Mouse (Mus musculus) thymus, postnatal 0 days (tissue): Measurements from ENCODE around the gene Tmem203. TPM values are rescaled to one million over a fixed set of nuclear protein-coding genes. Genes with fewer than 3 reads are reported as not detected.
A peak's percentile ranks its signal among the peaks of the same experiment; 100 is the strongest.

Experiments
- DNase-seq: peaks from one replicate; pipeline ENCODE4 v3.0.0-alpha.2; 2015; ENCODE audit warnings: low spot score
- polyA plus RNA-seq: library from polyadenylated mRNA; unstranded; fragments of >200 nt; fragmentation: Nextera tagmentation; extraction: Ambion mirVana; gene quantifications from 2 replicates; pipeline ENCODE4 v1.2.1, GENCODE M21; 2015

The Tmem203 gene
- polyA plus RNA-seq = 43.1 and 47.4 TPM in 2 replicates

DNA sequence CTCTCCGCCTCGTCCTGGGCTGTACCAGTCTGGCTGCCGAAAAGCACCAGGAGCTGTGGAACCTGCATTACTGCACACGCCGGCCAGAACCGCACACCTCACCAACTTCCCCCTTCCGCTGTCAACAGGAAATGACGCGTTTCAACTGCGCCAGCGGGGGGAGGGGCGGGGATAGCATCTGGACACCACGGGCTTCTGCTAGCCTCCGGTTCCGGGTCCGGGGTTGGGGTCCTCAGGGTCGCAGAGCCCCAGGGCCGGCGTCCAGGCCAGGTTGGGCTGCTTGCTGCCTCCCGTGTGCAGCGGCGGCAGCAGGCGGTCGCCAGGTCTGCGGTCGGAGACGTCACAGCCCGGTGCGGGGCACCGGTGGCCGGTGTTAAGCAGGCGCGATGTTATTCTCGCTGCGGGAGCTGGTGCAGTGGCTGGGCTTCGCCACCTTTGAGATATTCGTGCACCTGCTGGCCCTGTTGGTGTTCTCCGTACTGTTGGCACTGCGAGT, at the start of gene Tmem203:
Gene Tmem203, plus strand, starts transcription at position 156 of the 496 bp plus-strand sequence.
- DNase-seq = peak; percentile 94

DNA sequence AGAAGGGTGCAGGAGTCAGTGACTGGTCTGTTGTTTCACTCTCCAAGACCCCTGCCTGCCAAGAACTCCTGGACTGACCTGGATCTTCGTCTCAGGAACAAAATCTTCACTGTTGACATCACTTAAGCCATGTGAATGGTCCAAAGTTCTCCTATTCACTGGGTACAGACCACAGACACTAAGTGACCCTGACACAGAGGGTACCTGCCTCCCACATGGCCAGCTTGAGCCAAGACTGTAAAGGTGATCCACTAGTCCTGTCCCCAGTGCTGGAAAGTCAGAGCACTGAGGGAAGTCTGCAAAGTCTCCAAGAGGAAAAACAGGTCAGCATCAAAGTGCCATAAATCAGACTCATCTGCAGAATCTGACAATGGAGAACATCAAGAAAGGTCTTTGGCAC, 47.6 kb upstream of the Tmem203 start:
- no peak for DNase-seq

DNA sequence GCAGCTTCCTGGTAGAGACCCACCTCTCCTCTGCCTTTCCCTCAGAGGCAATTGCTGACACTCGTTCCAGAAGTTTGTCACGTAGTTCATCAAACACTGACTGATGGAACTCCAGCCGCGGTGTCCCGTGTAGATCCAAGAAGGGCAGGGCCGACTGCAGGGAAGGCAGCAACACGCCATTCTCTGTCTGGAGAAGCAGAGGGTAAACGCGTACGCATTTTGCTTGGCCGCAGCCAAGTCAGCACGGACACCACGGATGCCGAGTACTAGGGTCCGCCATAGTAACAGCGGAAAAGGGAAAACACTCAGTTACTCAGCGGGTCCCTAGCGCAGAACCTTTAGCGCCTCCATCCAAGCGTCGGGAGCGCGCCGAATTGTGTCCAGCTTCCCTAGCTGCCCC, 44.6 kb upstream of the Tmem203 start:
- DNase-seq = no peak

DNA sequence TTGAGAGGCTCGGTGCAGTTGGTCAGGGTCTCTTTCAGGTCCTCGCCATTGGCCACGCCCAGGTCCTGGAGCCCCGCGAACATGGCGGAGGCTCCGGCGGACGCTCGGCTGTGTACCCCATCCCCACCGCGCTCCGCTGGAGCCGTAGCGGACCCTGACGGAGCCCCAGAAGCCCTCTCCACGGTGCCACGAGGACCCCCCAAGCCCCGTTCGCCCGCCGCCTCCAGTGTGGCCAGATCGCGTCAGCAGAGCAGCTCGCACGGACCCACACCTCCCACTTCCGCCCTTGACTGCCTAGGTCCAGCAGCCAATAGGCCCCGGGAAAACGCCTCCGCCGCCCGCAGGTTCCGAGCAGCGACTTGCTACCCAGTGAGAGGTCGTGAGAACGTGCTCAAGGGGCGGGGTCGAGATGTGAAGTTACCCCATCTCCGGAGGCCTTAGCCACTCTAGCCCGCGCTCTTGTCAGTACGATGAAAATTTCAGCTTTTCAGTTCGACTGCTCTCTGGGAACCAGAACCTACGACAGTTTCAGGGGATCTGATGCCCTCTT, 44.0 kb upstream of the Tmem203 start, which contains the start of gene Nelfb:
Gene Nelfb, minus strand, starts transcription at position 369 of the 550 bp plus-strand sequence.
- peak; percentile 88 for DNase-seq

DNA sequence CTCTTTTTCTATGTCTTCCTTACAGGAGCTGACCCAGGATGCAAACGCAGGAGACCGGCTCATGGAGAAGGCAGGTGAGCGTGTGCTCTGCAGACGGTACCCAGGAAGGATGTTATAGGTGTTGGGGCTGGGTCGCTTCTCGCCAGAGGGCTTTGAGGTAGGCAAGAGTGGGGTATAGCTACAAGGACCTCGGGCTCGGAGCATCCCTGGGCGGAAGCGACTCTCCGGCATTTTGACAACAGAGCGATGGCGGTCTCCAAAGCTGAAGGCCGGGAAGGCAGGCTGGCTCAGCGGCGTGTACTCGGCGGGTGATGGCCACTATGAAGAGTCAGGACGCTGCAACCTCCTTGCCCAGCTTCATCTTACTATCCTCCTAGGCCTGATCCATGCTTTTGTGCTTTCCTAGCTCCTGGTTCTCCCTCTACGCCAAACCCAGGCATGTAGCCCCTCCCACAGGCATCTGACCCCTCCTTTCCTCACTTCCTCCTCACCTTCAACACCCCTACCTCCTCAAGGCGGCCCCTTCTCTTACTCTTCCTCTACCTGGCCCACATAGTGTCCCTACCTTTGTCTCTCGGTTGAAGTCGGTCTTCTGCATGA, 41.9 kb upstream of the Tmem203 start:
- DNase-seq = no peak

DNA sequence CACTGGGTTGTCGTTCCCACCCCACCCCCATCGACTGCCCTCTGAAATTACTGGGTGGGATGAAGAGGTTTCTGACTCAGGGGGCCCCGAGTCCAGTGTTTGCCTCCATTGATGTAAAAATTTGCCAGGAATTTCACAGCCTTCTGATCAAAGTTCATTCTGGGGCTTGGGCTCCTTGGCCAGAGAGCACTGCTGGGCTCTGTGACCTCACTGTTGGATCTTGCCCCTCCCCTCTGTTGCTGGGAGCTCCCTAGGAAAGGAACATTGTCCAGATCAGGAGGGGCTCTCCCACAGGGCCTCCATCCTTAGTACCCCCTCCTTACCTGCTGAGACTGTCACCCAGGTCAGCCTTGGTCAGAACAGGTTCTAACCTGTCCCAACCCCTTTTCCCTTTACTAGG, 40.8 kb upstream of the Tmem203 start, which contains the start of gene Stpg3:
Gene Stpg3, minus strand, starts transcription at position 194 of the 400 bp plus-strand sequence.
- DNase-seq = no peak

DNA sequence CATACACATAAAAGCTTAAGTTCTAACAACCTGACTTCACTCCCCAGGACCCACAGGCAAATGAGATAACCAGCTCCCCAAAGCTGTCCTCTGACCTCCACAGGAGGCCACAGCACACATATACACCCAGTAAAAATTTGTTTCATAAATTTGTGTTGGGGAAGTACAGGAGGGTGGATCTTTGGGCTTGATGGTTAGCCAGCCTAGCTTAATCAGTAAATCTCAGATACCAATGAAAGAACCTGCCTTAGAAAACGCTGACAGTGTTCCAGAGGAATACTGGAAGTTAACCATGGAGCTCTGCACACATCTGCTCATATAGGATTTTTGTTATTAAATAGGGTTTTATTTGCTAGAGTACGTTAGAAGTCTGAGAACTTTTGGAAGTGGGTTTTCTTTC, 37.6 kb upstream of the Tmem203 start:
- DNase-seq = no peak

DNA sequence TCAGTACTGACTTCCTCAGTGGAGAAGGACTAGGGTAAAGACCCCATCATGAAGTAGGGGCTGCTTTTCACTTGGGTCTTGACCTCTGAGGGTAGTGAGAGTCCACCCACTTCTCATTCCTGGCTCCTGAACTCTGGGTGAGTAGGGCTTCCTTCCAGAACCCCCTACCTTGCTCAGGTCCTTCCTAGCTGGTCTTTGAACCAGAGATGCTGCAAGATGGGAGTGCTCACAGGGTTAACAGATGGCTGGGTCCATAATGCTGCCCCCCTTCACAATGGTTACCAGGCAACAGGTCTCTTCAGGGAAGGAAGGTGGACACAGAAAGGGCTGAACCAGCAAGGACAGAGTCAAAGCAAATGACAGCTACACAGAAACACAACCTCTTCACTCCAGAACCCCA, 36.8 kb upstream of the Tmem203 start, which contains the start of gene Fam166a:
Gene Fam166a, plus strand, starts transcription at position 301 of the 400 bp plus-strand sequence.
- DNase-seq = no peak

DNA sequence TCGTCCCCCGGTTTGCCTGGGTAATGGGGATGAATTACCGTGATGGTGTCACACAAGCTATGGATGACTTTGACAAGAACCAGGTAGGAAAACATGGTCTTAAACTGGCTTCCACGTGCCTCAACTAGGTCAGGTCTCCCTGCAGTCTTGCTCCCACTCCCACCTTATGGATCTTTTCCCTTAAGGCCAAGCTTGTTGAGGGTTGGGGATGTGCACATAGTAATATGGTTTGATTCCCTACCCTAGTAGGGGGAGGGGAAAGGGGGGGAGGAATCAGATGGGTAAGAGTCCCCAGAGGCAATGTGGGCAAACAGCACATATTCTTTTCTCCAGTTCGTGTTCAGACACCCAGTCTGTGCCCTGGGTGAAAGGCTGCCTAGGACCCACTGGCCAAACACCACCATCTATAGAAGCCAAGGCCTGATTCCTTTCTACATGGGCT, 33.9 kb upstream of the Tmem203 start:
- DNase-seq = no peak

DNA sequence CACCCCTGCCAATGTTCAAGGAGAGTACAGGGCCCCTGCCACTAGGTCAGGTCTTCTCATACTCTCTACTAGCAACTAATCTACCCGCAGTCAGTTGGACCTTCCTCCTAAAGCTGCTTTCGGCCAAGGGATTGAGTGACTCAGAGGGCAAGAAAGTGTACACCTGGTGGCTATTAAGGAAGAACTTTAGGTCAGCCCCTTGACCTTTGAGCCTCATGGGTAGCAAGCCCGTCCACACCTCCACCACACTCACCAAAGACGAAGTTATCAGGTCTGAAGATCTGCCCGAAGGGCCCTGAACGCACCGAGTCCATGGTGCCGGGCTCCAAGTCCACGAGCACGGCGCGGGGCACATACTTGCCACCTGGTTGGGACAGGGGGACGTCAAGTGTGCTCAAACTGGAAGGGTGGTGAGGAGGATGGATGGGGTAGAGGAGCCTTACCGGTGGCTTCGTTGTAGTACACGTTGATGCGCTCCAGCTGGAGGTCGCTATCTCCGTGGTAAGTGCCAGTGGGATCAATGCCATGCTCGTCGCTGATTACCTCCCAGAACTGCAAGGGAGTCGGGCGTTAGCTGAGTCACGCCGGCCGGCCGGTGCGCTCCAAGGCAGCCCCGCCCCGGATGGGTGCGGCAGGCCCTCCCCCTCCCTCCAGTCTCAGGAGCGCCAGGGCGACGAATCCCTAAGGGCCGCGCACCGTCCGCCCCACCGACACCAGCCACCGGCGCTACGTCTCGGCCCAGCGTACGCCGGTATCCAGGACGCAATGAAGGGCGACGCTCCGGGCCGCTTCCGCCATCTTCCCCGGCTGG, 31.4 kb upstream of the Tmem203 start:
- DNase-seq = peak; percentile 81

DNA sequence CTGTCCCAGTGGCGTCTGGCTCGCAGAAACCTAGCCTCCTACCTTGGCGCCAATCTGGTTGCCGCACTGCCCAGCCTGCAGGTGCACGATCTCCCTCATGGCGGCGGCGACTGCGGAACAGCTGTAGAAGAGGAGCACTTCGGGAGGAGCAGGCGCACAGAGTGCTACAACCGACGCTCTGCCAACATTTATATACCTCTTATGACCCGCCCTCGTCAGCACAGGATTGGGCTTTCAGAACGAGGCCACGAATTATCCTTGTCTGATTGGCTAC, 30.8 kb upstream of the Tmem203 start, which contains the start of gene Tubb4b:
Gene Tubb4b, minus strand, starts transcription at position 211 of the 274 bp plus-strand sequence.
- DNase-seq = no peak

DNA sequence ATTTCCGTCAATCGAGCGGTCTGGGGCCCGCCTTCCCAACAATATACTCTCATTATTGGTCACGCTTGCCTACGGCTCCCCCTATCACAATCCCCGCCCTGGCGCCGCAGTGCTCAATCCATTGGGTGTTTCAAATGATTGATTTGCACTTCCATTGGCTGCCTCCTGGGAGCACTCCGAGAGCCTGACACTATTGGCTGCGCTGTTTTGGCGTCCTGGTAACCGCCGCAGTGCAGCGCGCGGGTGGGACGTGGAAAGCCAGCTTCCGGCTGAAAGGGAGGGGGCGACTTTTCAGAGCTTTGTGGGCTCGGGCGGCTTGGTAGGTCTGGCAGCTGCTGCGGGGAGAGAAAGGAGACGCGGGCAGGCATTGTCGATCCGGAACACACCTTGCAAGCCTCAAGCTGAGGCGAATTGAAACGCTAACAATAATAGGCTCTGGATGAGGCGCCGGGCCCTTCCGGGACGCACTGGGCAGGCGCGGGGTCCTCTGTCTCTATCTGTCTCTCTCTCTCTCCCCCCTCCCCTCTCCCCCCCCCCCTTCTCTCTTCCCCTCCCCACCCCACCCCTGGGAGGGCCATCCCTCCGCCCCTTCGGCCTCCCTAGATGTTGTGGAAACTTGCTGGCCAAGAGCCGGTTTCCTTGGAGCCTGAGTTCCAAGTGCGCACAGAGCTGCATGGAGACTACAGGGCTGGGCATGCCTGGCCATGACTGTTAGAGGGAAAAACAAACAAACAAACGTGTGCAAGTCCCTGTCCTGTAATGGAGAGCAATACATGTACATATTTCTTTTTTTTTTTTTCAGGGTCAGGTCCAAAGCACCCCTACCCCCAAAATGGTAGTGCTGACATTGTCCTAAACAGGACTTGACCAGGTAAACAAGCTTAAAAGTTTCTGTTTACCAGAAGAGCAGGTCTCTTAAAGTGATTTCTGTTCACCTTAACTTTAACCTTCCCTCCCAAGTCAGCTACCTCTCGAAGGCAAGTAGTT, 30.2 kb upstream of the Tmem203 start:
- DNase-seq = peak; percentile 100

DNA sequence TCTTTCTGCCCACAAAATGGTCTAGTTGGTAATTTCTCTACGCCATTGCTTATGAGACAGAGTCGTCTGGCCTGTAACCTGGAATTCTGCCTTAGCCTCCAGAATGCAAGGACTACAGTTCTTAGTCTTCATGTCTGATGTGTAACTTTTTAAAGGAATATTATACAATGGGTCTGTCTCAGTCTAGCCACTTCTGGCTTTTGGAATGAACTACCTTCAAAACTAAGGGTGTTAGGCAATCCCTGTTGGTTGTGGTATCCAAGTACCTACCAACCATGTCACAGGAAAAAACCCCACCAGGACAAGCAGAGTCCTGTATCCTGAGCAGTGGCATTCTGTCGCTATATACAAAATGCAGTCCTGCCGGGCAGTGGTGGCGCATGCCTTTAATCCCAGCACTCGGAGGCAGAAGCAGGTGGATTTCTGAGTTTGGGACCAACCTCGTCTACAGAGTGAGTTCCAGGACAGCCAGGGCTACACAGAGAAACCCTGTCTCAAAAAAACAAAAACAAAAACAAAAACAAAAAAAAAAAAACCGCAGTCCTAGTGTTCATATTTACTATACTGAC, 29.3 kb upstream of the Tmem203 start:
- DNase-seq = no peak

DNA sequence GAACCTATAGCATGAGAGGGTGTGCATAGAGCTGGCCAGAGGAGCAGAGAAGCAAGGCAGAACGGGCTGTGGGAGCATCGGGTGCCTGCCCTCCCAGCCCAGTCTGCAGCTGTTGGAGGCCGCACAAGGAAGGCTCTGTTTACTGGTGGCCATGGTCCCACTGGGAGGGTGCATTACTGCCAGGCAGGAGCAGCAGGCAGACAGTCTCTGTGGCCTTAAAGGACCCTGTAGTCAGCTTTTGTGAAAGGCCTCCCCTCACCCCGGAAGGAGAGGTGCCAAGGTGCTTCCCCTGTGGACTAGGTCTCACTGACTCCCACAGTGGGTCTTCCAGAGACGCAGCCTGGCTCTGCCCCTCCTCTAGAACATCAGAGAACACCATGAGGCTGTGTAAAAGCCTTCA, 28.4 kb upstream of the Tmem203 start:
- no peak for DNase-seq

DNA sequence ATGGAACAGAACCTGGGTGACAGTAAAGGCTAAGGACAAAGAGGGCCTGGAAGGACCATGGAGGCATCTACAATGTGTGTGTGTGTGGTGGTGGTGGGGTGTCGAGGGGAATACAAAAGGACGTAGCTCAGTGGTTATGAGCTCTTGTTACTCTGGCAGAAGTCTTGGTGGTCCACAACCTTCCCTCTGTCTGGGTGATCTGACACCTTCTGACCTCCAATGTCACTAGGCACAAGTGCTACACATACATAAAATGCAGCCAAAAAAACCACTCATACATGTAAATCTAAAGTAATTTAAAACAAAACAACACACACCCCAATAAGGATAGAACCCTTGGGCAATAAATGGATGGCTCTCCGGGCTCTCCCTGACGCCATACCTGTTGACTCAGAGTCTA, 27.8 kb upstream of the Tmem203 start:
- DNase-seq = no peak

DNA sequence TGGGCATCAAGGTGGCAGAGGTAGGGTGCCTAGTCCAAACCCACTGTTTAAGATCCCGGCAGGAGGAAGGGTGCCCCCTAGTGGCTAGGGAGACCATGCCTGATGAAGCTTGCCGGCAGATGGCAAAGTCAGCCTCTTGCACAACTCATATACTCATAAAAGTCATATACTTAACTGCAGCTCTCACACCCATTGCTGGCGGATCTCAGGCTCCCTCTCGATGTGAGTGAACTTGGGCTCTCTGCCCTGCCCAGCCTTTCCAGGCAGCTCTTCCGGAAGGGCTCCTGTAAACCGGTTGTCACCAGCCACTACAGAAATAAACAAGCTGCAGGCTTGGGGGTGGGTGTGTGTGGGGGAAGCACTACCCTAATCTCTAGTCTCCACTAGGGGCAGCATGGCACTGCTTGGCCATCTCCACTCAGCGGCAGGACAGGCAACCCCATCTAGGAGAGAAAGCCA, 26.8 kb upstream of the Tmem203 start:
- peak; percentile 91 for DNase-seq

DNA sequence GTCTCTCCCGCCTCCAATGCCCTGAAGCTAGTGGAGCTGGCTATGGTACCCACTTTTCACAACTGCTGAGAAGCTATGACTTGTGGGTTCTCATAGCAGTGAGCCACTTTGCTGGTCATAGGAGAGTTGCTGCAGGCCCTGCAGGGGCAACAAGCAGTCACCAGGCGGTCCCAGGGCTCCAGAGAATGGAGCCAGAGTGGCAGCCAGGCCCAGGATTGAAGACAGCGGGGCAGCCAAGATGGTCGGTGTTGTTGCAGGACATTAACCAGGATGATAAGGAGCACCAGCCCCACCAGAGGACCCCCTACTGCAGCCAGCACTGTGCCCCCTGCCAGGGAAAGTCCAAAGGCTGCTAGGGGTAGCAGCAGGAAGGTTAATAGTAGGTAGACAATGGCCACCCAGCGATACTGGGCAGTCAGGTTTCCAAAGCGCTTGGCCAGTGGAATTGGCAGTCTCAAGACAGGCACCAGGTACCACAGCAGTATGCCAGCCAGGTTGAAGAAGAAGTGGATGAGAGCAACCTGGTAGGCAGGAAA, 26.2 kb upstream of the Tmem203 start:
- DNase-seq = no peak

DNA sequence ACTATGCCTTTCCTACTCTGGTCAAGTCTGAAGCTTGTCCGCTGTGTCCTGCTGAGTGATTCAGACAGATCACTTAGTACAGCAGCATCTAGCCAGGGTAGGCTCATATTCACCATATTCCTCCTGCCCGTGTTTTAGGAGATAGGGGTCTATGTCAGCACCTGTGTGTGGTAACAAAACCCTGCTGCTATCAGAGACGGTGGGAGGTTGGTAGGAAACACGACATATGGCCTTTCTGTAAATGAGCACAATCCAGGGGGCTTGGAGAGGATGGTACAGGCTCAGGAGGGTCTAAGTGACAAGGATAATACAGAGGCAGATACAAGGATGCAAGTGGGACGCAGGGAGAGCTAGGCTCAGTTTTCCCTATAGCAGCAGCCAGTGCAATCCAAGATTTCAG, 25.7 kb upstream of the Tmem203 start:
- no peak for DNase-seq

DNA sequence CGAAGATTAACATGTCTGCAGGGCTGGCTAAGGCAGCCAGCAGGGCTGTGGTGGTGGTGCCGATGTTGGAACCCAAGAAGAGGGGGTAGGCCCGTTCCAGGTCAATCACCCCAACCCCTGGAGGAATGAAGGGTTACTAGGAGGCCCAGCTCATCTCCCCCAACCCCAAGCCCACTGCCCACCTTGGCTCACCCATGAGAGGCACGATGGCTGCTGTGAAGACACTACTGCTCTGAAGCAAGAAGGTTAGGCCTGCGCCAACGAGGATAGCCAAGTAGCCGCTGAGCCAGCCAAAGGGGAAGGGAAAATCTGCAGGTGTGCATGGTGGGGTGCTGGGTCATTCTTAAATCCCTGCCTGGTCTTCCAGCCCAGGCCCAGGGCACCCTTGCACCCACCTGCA, 24.7 kb upstream of the Tmem203 start:
- DNase-seq = no peak

DNA sequence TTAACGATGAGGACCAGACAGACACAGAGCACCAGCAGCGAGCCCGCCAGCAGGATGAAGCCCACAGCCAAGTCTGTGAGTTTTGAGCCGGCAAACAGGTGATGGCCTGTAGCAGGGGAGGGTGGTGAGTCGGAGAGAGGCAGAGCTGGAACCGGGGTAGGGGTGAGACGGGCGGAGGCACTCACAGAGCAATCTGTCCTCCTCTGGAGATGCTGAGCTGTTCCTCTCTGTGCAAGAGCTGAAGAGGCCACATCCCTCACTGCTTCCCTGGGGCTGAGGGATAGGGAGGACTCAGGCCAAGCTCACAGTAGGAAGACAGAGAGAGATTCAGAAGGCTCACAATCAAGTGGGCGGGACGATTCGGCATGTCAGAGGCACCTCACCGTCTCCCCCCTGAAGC, 24.2 kb upstream of the Tmem203 start:
- DNase-seq = no peak
